Mouse (Mus musculus) neural tube, embryonic 13.5 days (tissue): ENCODE results near the gene Zfp846. TPM values are rescaled to one million over a fixed set of nuclear protein-coding genes. Genes with fewer than 3 reads are reported as not detected.

Experiments used
- ATAC-seq: fragments of 200-750 bp; cut with Nextera tagmentation; 2 replicates; pipeline ENCODE4 v1.8.0; 2017; ENCODE audit warnings: low read depth, mild to moderate bottlenecking, moderate TSS enrichment, moderate library complexity
- H3K27ac ChIP-seq: fragments of 300-500 bp; sonication (generic); replicated peaks from 2 replicates; pipeline ENCODE4 v1.5.1; 2015; ENCODE audit warnings: moderate library complexity, mild to moderate bottlenecking, inconsistent platforms
- H3K27me3 ChIP-seq: fragments of 300-500 bp; sonication (generic); 2 replicates; pipeline ENCODE4 v1.6.1; 2015; ENCODE audit warnings: mild to moderate bottlenecking, inconsistent platforms
- H3K36me3 ChIP-seq: fragments of 300-500 bp; sonication (generic); 2 replicates; pipeline ENCODE4 v1.6.1; 2015; ENCODE audit warnings: mild to moderate bottlenecking, inconsistent platforms
- H3K4me1 ChIP-seq: fragments of 300-500 bp; sonication (generic); replicated peaks from 2 replicates; pipeline ENCODE4 v1.6.1; 2015; ENCODE audit warnings: inconsistent platforms
- H3K4me2 ChIP-seq: fragments of 300-500 bp; sonication (generic); 2 replicates; pipeline ENCODE4 v1.6.1; 2015; ENCODE audit warnings: inconsistent platforms, mild to moderate bottlenecking, moderate library complexity
- H3K4me3 ChIP-seq: fragments of 300-500 bp; sonication (generic); 2 replicates; pipeline ENCODE4 v1.5.1; 2015; ENCODE audit warnings: mild to moderate bottlenecking, inconsistent platforms
- H3K9ac ChIP-seq: fragments of 300-500 bp; sonication (generic); 2 replicates; pipeline ENCODE4 v1.6.1; 2015; ENCODE audit warnings: moderate library complexity, mild to moderate bottlenecking, inconsistent platforms
- H3K9me3 ChIP-seq: fragments of 300-500 bp; sonication (generic); 2 replicates; pipeline ENCODE4 v1.6.1; 2016; ENCODE audit warnings: inconsistent platforms
- WGBS: fragments of 180-500 bp; shearing (Covaris S2); methylation state at CpG from one replicate; pipeline ENCODE4 v1.1.7; 2015; 5-methylcytosine and 5-hydroxymethylcytosine counted together
- polyA plus RNA-seq: library from polyadenylated mRNA; unstranded; fragments of >200 nt; fragmentation: Nextera tagmentation; extraction: Ambion mirVana; gene quantifications from 2 replicates; pipeline ENCODE4 v1.2.1, GENCODE M21; 2015

Gene Zfp846
- polyA plus RNA-seq, 1 experiment from 2014 or later = 39.6 TPM

GRCm38 (mm10) chr9:20641501-20641900, 60.4 kb downstream of the Zfp846 start:
- Histone ChIP-seq H3K9me3 (no peaks in the 10 kb centered on the region), H3K4me3 (peak overlapping the region; percentile 93), H3K27ac (no peak overlapping the region), H3K9ac (peak overlapping the region; percentile 89), H3K36me3 (peaks cover 38% of the 10 kb centered on the region), H3K27me3 (no peaks in the 10 kb centered on the region), H3K4me1 (peaks cover 39% of the 10 kb centered on the region), H3K4me2 (peak overlapping the region; percentile 100)
- no peak for ATAC-seq
- 42% methylated on average over 6 of the region's 6 CpGs for WGBS

DNA sequence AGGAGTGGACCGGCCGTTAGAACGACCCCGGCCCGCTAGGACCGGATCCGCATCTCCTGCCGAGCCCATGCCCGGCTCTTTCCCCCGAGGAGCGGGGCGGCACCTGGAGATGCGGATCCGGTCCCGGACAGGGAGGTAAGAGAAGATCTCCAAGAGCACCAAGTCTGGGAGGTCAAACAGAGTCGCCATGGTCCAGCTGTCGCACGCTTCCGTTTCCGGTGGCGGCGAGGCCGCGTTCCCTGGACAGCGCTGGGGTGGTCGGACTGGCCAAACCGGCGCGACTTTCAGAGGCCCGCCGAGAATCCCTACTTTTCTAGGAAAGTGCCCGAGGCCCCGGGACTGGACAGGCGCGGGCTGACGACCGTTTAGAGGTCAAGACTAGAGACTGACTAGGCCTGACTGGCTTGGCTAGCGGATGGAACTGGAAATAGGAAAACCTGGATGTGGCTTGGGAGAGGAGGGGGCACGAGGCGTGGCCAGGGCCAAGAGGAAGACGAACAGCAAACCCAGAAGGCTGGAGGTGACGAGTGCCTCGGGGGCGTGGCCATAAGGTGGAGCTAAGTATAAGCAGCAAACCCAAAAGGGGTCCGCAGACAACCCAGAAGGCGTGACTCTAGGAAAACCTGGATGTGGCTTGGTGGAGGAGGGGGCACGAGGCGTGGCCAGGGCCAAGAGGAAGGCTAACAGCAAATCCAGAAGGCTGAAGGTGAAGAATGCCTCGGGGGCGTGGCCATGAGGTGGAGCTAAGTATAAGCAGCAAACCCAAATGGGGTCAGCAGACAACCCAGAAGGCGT, 61.2 kb downstream of the Zfp846 start, which contains the start of gene Ubl5:
Gene Ubl5 (plus strand): TSS at position 778 of the 795 bp plus-strand sequence.
- no peaks in the 10 kb centered on the region for H3K9me3 ChIP-seq

GRCm38 (mm10) chr9:20642896-20643466, 61.9 kb downstream of the Zfp846 start:
- Histone ChIP-seq H3K36me3 (peaks cover 40% of the 10 kb centered on the region), H3K27ac (peak overlapping the region; percentile 94), H3K4me3 (peak overlapping the region; percentile 93), H3K27me3 (no peaks in the 10 kb centered on the region), H3K9me3 (no peaks in the 10 kb centered on the region), H3K9ac (peak overlapping the region; percentile 89), H3K4me2 (peak overlapping the region; percentile 100), H3K4me1 (peaks cover 43% of the 10 kb centered on the region)
- WGBS = under 1% methylated on average over 30 of the region's 30 CpGs
- ATAC-seq = peak; percentile 88

More for the DNA sequence above, 61.2 kb downstream of the Zfp846 start, which contains the start of gene Ubl5:
- peak; percentile 91 for ATAC-seq
- H3K27ac ChIP-seq = peak within 1 kb of the TSS; percentile 94
- under 1% methylated on average over 51 of the region's 51 CpGs for WGBS
- peaks cover 38% of the 10 kb centered on the region for H3K36me3 ChIP-seq
- peak within 1 kb of the TSS; percentile 100 for H3K4me2 ChIP-seq
- peak within 1 kb of the TSS; percentile 93 for H3K4me3 ChIP-seq
- H3K4me1 ChIP-seq = peaks cover 43% of the 10 kb centered on the region
- peak within 1 kb of the TSS; percentile 89 for H3K9ac ChIP-seq
- H3K27me3 ChIP-seq = no peaks in the 10 kb centered on the region

- Histone ChIP-seq H3K4me2 (peak overlapping the region; percentile 100), H3K36me3 (peaks cover 40% of the 10 kb centered on the region), H3K27me3 (no peaks in the 10 kb centered on the region), H3K4me3 (peak overlapping the region; percentile 93), H3K9ac (peak overlapping the region; percentile 89), H3K4me1 (peaks cover 43% of the 10 kb centered on the region), H3K9me3 (no peaks in the 10 kb centered on the region), H3K27ac (peak overlapping the region; percentile 94)
- ATAC-seq = no peak
- WGBS = 11% methylated on average over 13 of the region's 13 CpGs
These were observed 62.7 kb downstream of the Zfp846 start for GRCm38 (mm10) chr9:20643781-20644180.

GRCm38 (mm10) chr9:20644360-20645081, 63.4 kb downstream of the Zfp846 start, which contains the start of gene Fbxl12:
Gene Fbxl12, minus strand, starts transcription at chr9:20644767.
- under 1% methylated on average over 43 of the region's 43 CpGs for WGBS
- ATAC-seq = no peak

DNA sequence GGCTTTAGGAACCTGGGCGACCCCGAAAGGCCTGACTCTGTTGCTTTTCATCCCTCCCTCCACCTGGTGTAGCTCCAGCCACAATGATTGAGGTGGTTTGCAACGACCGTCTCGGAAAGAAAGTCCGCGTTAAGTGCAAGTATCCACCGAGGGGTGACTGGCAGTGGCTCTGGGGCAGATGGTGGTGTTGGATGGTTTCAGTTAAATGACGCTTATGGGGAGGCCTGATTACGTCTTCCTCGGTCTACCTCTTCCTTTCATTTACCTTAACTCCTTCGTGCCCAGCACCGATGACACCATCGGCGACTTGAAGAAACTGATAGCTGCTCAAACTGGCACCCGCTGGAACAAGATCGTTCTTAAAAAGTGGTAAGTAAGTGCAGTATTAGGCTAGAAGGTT, 64.0 kb downstream of the Zfp846 start:
- H3K9ac ChIP-seq = peak overlapping the region; percentile 89
- no peaks in the 10 kb centered on the region for H3K27me3 ChIP-seq
- H3K36me3 ChIP-seq = peaks cover 42% of the 10 kb centered on the region
- peak overlapping the region; percentile 100 for H3K4me2 ChIP-seq
- H3K4me1 ChIP-seq = peaks cover 43% of the 10 kb centered on the region
- ATAC-seq = no peak
- H3K27ac ChIP-seq = peak overlapping the region; percentile 94
- no peaks in the 10 kb centered on the region for H3K9me3 ChIP-seq
- H3K4me3 ChIP-seq = peak overlapping the region; percentile 93
- 6% methylated on average over 17 of the region's 17 CpGs for WGBS

More at GRCm38 (mm10) chr9:20644360-20645081, 63.4 kb downstream of the Zfp846 start, which contains the start of gene Fbxl12:
- peaks cover 43% of the 10 kb centered on the region for H3K4me1 ChIP-seq
- H3K9me3 ChIP-seq = no peaks in the 10 kb centered on the region
- H3K4me3 ChIP-seq = peak within 1 kb of the TSS; percentile 93
- peak within 1 kb of the TSS; percentile 89 for H3K9ac ChIP-seq
- H3K27me3 ChIP-seq = no peaks in the 10 kb centered on the region
- H3K4me2 ChIP-seq = peak within 1 kb of the TSS; percentile 100
- H3K36me3 ChIP-seq = peaks cover 40% of the 10 kb centered on the region
- peak within 1 kb of the TSS; percentile 94 for H3K27ac ChIP-seq

DNA sequence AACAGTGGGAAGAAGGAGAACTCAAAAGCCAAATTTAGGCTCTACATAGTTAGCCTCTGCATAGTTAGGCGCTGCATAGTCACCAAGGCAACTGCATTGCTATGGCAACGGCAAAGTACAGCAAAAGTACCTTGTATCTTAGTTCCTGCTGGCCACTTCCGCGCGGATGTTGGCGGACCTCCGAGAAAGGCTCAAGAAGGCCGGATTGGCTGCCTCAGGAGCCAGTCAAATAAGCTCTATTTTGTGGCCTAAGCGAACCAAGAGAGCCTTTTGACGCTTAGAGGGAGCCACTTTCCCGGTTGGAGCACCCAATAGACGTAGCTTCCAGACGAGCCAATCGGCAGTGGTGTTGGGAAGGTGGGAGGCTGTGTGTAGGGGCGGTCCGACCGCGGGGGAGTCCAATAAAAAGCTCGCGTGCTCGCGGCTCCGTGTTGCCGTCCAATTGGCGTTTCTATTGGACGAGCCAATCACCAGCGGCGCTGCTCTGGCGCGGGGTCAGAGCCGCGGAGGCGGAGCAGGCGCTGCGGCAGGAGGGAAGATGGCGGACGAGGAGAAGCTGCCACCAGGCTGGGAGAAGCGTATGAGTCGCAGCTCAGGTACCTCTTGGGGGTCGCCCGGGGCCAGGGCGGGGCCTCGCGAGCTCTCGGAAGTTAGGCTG, 70.6 kb downstream of the Zfp846 start, which contains the start of gene Pin1:
Gene Pin1 (plus strand): TSS at position 494 of the 658 bp plus-strand sequence.
- Histone ChIP-seq H3K9ac (peak within 1 kb of the TSS; percentile 87), H3K4me1 (peaks cover 48% of the 10 kb centered on the region), H3K36me3 (peaks cover 63% of the 10 kb centered on the region), H3K9me3 (no peaks in the 10 kb centered on the region), H3K27me3 (no peaks in the 10 kb centered on the region), H3K27ac (peak within 1 kb of the TSS; percentile 65), H3K4me2 (peak within 1 kb of the TSS; percentile 87), H3K4me3 (peak within 1 kb of the TSS; percentile 97)
- peak; percentile 99 for ATAC-seq
- WGBS = under 1% methylated on average over 45 of the region's 45 CpGs

DNA sequence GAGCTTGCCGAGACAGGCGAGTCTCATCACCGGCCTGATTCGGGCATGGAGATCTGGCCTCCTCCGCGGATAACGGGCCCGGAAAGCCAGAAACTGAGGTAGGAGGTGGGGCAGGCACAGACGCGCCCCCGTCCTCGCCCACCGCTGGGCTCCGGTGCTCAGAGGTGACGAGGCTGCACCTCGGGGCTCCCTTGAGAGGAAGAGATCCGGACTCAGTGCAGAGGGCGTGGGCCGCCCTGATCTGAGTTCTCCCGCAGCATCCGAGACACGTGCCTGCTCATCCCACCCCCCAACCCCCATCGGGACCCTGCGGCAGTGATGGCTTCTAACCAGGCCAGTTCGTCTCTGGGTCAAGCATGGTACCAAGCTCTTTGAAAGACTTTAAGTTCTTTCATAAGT, 71.2 kb downstream of the Zfp846 start:
- WGBS = under 1% methylated on average over 25 of the region's 25 CpGs

GRCm38 (mm10) chr9:20653859-20654258, 72.8 kb downstream of the Zfp846 start:
- H3K4me2 ChIP-seq = peak overlapping the region; percentile 87; the same call in 1 of the 2 replicates
- no peak overlapping the region for H3K27ac ChIP-seq
- no peak overlapping the region for H3K9ac ChIP-seq
- H3K36me3 ChIP-seq = peaks cover 63% of the 10 kb centered on the region
- no peaks in the 10 kb centered on the region for H3K9me3 ChIP-seq
- H3K4me3 ChIP-seq = 0 out of 2 replicates have a peak overlapping the region, but pooled peaks have one; percentile 97
- H3K27me3 ChIP-seq = no peaks in the 10 kb centered on the region
- no peak for ATAC-seq
- peaks cover 58% of the 10 kb centered on the region for H3K4me1 ChIP-seq
- 93% methylated on average over 3 of the region's 3 CpGs for WGBS

More for the DNA sequence above, 71.2 kb downstream of the Zfp846 start:
- peaks cover 52% of the 10 kb centered on the region for H3K4me1 ChIP-seq
- ATAC-seq = peak; percentile 36
- peak overlapping the region; percentile 65; the same call in 1 of the 2 replicates for H3K27ac ChIP-seq
- peaks cover 64% of the 10 kb centered on the region for H3K36me3 ChIP-seq
- H3K4me2 ChIP-seq = peak overlapping the region; percentile 87
- H3K9ac ChIP-seq = peak overlapping the region; percentile 87
- peak overlapping the region; percentile 97 for H3K4me3 ChIP-seq
- no peaks in the 10 kb centered on the region for H3K27me3 ChIP-seq
- H3K9me3 ChIP-seq = no peaks in the 10 kb centered on the region
